Mouse (Mus musculus) left cerebral cortex, adult 2 months (tissue): ENCODE results near the gene Nlk. TPM values are rescaled to one million over a fixed set of nuclear protein-coding genes. Genes with fewer than 3 reads are reported as not detected.
"Not testable (repeated sequence)": the region's sequence is repeated elsewhere in the genome, so short reads cannot be mapped to it uniquely, and the experiment has no call there.

Experiments used
- DNase-seq, 2 experiments: peaks; one replicate each; pipeline ENCODE4 v3.0.0; 2021 to 2022; ENCODE audit warnings: low spot score in 2 of 2, mixed read lengths in 1 of 2; ENCODE audit errors: extremely low spot score in 1 of 2
- H3K27ac ChIP-seq: fragments of 200-600 bp; 2 replicates; pipeline ENCODE4 v1.8.1; 2022
- H3K4me3 ChIP-seq: fragments of 200-600 bp; 2 replicates; pipeline ENCODE4 v1.8.1; 2022
- CTCF ChIP-seq: fragments of 200-600 bp; IDR thresholded peaks from 2 replicates; pipeline ENCODE4 v1.8.1; 2022; ENCODE audit warnings: antibody characterized with exemption, mild to moderate bottlenecking, moderate library complexity
- intact Hi-C: fragments of 180-260 bp; cut with DNase I; formaldehyde crosslinking; loops from one replicate; pipeline ENCODE4 v1.15.1; 2025
- total RNA-seq, 2 experiments: library from RNA; stranded (reverse); gene quantifications; 2 replicates each; pipeline ENCODE4 v1.2.3; 2021

Nlk gene
- total RNA-seq, 2 experiments from 2014 or later = 115 to 118 TPM

GRCm38 (mm10) chr11:78535376-78536079 is 161.6 kb downstream of the Nlk start:
- TF ChIP-seq CTCF = no peak
- intact Hi-C loops = loop anchor here (2.0 kb wide), 1 partner anchor 23 kb away; the partner anchor contains the start of genes Poldip2 and Tmem199
- no peak for DNase-seq
- Histone ChIP-seq H3K4me3 (peak overlapping the region; percentile 96), H3K27ac (peak overlapping the region; percentile 84)

- no peak; the same call in none of the 2 replicates for TF ChIP-seq CTCF
- DNase-seq = no peak
- intact Hi-C loops = no loop called here
- Histone ChIP-seq H3K27ac (no peak overlapping the region; the same call in 1 of the 2 replicates), H3K4me3 (peak overlapping the region; percentile 96; the same call in 1 of the 2 replicates)
Observed at GRCm38 (mm10) chr11:78534516-78534915, 162.7 kb downstream of the Nlk start.

- H3K4me3 ChIP-seq, DNase-seq, intact Hi-C loops, H3K27ac ChIP-seq: not testable (repeated sequence)
Observed at GRCm38 (mm10) chr11:78531515-78531914, 165.7 kb downstream of the Nlk start.

GRCm38 (mm10) chr11:78531046-78531445 is 166.1 kb downstream of the Nlk start:
- intact Hi-C loops = no loop called here
- TF ChIP-seq CTCF = no peak
- H3K4me3 ChIP-seq = no peak overlapping the region
- no peak overlapping the region for H3K27ac ChIP-seq
- DNase-seq = no peak

GRCm38 (mm10) chr11:78530001-78530400 is 167.2 kb downstream of the Nlk start:
- Histone ChIP-seq H3K27ac (0 out of 2 replicates have a peak overlapping the region, but pooled peaks have one; percentile 15), H3K4me3 (no peak overlapping the region)
- intact Hi-C loops = no loop called here
- no peak for TF ChIP-seq CTCF
- no peak for DNase-seq

GRCm38 (mm10) chr11:78528714-78529113 is 168.5 kb downstream of the Nlk start:
- H3K4me3 ChIP-seq = no peak overlapping the region
- no peak overlapping the region for H3K27ac ChIP-seq
- no peak for TF ChIP-seq CTCF
- DNase-seq = no peak
- intact Hi-C loops = no loop called here

- intact Hi-C loops = no loop called here
- no peak for DNase-seq
- TF ChIP-seq CTCF = no peak
- H3K27ac ChIP-seq = no peak overlapping the region; the same call in 1 of the 2 replicates
- H3K4me3 ChIP-seq = no peak overlapping the region
Observed at GRCm38 (mm10) chr11:78524838-78525237, 172.3 kb downstream of the Nlk start.

GRCm38 (mm10) chr11:78523241-78523955 is 173.8 kb downstream of the Nlk start:
- Histone ChIP-seq H3K27ac (peak overlapping the region; percentile 53), H3K4me3 (no peak overlapping the region)
- no peak for TF ChIP-seq CTCF
- no peak for DNase-seq
- intact Hi-C loops = no loop called here

GRCm38 (mm10) chr11:78522481-78522997 is 174.6 kb downstream of the Nlk start:
- no peak for DNase-seq
- H3K27ac ChIP-seq = peak overlapping the region; percentile 36
- intact Hi-C loops = no loop called here
- peak; percentile 56 for TF ChIP-seq CTCF
- H3K4me3 ChIP-seq = no peak overlapping the region

GRCm38 (mm10) chr11:78521880-78522279 is 175.3 kb downstream of the Nlk start:
- intact Hi-C loops = no loop called here
- H3K27ac ChIP-seq = peak overlapping the region; percentile 53

GRCm38 (mm10) chr11:78518931-78519330 is 178.2 kb downstream of the Nlk start:
- H3K4me3 ChIP-seq = no peak overlapping the region
- H3K27ac ChIP-seq = no peak overlapping the region
- intact Hi-C loops = no loop called here
- no peak for TF ChIP-seq CTCF
- DNase-seq = no peak

More at GRCm38 (mm10) chr11:78521880-78522279, 175.3 kb downstream of the Nlk start:
- DNase-seq = no peak
- no peak for TF ChIP-seq CTCF
- H3K4me3 ChIP-seq = no peak overlapping the region

Other genes with a start within 250 kb of the Nlk start
- 10 to 100 TPM; 11.1 to 11.5 TPM for gene Slc46a1, start 231.7 kb downstream of the Nlk start, total RNA-seq
- 10 to 100 TPM; 34.3 to 34.8 TPM for gene Sarm1, start 199.6 kb downstream of the Nlk start, total RNA-seq
- gene Vtn, start 198.3 kb downstream of the Nlk start, total RNA-seq = 10 to 100 TPM; 69.3 to 76.0 TPM
- gene Sebox, start 193.9 kb downstream of the Nlk start, total RNA-seq = 1 to 10 TPM in 1 of 2 experiments, under 1 TPM in 1; 0.79 to 1.0 TPM
- 10 to 100 TPM; 40.6 to 44.3 TPM for gene Tmem199, start 185.2 kb downstream of the Nlk start, total RNA-seq
- 100 to 1,000 TPM; 115 to 118 TPM for gene Poldip2, start 185.2 kb downstream of the Nlk start, total RNA-seq
- 10 to 100 TPM; 36.8 to 37.6 TPM for gene Tnfaip1, start 161.0 kb downstream of the Nlk start, total RNA-seq
- gene Ift20, start 161.0 kb downstream of the Nlk start, total RNA-seq = 10 to 100 TPM; 78.1 to 87.4 TPM
- gene Tmem97, start 146.6 kb downstream of the Nlk start, total RNA-seq = 10 to 100 TPM; 17.2 to 19.3 TPM
- gene Ccnq, start 54.4 kb upstream of the Nlk start, total RNA-seq = 10 to 100 TPM; 16.1 to 20.1 TPM
- 10 to 100 TPM; 22.6 to 26.1 TPM for gene Lyrm9, start 129.2 kb upstream of the Nlk start, total RNA-seq
- gene Nos2, start 223.4 kb upstream of the Nlk start, total RNA-seq = under 1 TPM; 0.28 to 0.43 TPM